In the genomic region with DNA sequence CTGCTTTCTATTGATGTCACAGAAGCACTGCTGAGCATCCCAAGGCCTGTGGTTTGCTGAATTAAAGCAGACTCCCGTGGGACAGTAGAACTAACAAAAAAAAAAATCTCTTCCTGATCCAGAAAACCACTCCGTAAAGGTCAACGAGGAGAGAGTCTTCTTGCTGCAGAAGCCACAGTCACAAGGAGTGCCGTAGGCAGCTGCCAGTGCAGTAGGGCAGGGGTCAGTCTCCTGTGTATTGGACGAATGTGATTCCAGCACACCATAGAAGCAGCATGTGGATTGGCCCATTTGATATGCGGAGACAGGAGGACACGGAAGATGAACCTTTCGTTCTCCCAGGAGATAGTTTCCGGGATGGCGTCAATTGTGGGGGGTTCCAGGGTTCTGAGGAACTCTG, we compare ENCODE assay signal across 19 mouse cellular contexts.
"Had no signal": no experiment of that assay in that cellular context is flagged by ENCODE, and none has a peak within 500 bp of the region (broad histone marks: within the 10 kb centered on the region; RNA-seq: fewer than 3 reads in every experiment).

No protein-coding gene starts in this region.

- H3K27ac ChIP-seq: kidney, postnatal 0 days; layer of hippocampus, adult 2 months; limb, embryonic 12.5 days; limb, embryonic 15.5 days; liver, embryonic 14.5 days; midbrain, embryonic 13.5 days; neural tube, embryonic 13.5 days had no signal

- H3K9ac ChIP-seq: limb, embryonic 12.5 days; limb, embryonic 15.5 days; liver, embryonic 14.5 days; liver, postnatal 0 days; lung, embryonic 14.5 days; midbrain, embryonic 13.5 days; neural tube, embryonic 13.5 days had no signal

- ATAC-seq: liver, postnatal 0 days; lung, postnatal 0 days; midbrain, embryonic 13.5 days; midbrain, embryonic 16.5 days had no signal

- DNase-seq: kidney, postnatal 25 days; left cerebral cortex, postnatal 4 days; liver, postnatal 0 days; lung, embryonic 14.5 days; retina, postnatal 1 day; right cerebral cortex, postnatal 25 days; thymus, adult 18-20 months; thymus, postnatal 4 days had no signal

- H3K9me3 ChIP-seq: limb, embryonic 12.5 days; limb, embryonic 15.5 days; midbrain, embryonic 13.5 days; neural tube, embryonic 13.5 days had no signal

- H3K4me2 ChIP-seq: limb, embryonic 12.5 days; limb, embryonic 15.5 days; liver, embryonic 11.5 days; lung, embryonic 14.5 days; midbrain, embryonic 13.5 days; neural tube, embryonic 13.5 days had no signal

- H3K4me3 ChIP-seq: layer of hippocampus, adult 2 months; limb, embryonic 12.5 days; limb, embryonic 15.5 days; midbrain, embryonic 13.5 days; myocyte; neural tube, embryonic 13.5 days had no signal

- H3K27me3 ChIP-seq: limb, embryonic 12.5 days; limb, embryonic 15.5 days; midbrain, embryonic 13.5 days; neural tube, embryonic 13.5 days had no signal
